Mouse (Mus musculus) frontal cortex, adult 2 months (tissue): ENCODE measurements at regions not wholly inside any gene's neighbourhood (a gene's known extent, or its start where the extent isn't known, plus 50 kb on each side); places are given as distances from the start of the nearest gene placed in this dataset.
A peak's percentile ranks its signal among the peaks of the same experiment; 100 is the strongest.

ENCODE experiments used
- DNase-seq, 2 experiments: peaks; one replicate each; pipeline ENCODE4 v3.0.0; 2022; ENCODE audit warnings: low spot score in 1 of 2; ENCODE audit errors: extremely low spot score in 1 of 2

DNA sequence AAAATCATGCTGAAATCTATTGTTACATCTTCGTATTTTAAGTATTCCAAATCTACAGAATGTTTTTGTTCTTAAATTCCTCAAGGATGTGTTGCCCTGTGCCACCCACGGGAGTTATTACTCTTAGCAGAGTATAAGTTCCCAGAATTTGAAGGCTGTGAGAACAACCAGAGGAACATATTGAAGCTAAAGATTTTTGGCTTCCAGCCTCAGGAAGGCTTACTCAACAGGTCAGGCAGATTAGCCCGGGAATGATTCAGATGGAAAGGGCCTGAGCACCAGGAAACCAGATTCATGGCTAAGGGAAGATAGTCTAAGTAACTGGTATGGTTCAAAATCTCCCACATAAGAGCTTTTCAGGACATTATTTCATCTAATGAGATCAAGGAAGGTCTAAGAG, 145.4 kb downstream of the Gm9733 start:
- no peak for DNase-seq

DNA sequence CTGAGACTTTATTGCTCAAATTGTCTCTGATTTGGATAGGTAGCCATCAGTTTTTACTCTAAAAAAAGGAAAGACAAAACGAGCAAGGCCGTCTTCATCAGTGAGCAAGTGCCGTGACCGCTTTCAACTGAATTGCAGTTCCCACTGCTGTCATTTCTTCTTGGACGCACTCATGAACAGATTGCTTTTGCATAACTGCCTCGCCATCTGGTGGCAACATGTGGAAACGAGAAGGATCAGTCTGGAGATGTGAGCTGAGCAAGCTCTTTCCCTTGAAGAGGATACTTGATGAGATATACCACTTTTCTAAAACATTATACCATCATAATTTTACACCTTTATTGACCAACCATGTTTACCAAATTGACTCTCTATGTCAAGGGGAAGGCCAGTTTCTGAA, 137.7 kb downstream of the Gm9733 start:
- DNase-seq = peak; percentile 50 to 90

DNA sequence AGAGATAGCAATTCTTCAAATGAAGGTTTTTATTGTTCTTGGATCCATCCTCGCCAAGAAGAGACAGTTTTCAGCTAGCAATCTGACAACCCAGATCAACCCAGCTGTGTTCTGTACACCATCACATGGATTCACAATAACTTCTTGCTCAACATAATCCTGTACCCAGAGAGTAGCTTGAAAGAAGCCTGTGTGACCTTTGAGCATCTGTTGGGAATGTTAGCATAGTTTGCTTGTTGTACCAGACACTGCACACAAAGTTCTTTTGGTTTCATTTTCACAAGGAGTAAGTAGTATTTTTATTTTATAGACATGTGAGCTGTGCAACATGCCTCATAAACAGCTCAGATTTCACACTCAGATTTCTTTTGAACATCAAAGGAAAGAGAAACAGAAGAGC, 136.0 kb downstream of the Gm9733 start:
- DNase-seq = no peak

DNA sequence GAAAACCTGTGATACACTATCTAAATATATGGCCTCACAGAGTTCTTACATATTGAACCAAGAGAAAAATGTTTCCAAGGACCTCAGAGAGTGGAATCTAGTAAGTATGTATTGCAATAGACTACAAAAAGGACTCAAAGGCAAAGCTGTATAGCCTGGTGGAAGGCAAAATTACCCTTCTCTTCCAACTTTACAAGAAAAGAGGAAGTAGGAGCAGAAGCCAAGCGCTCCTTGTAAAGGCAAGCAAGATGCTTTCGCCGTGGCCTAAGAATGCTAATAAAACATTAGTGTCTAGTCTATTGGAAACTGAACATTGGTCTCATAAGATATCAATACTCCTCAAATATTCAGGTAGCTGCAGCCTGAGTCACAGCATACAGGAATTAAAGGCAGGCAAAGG, 134.0 kb downstream of the Gm9733 start:
- DNase-seq = no peak

DNA sequence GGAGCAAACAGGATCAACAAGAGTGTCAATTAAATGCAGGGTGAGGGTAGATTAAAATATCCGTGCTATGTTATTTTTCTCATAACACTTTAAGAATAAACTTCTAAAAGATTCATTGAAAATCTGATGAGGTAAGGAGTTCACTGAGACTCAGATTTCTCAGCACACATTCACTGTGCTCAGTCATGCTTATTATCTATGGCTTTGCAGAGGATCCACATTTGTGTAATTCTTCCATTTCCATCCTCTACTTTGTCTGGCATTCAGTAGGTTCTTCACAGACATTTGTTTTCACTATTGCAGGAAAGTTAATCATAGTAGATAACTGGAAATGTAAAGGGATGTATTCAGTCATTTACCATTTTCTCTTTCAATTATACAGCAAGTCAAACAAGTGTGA, 131.8 kb downstream of the Gm9733 start:
- DNase-seq = no peak

DNA sequence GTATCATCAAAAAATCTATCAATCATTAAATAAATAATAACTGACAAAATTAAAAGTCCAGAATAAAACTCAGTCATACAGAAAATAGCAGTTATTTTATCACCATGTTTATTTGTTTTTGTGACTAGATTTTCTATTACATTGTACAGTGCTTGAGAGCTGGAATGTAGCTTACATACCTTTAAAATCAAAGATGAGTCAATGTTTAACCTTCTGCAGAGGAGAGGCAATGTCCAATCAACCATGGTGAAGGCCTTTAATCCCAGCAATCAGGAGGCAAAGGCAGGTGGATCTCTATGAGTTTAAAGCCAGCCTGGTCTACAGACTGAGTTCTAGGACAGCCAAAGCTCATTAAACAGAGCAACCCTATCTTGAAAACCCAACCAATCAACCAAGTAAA, 131.1 kb downstream of the Gm9733 start:
- no peak for DNase-seq

DNA sequence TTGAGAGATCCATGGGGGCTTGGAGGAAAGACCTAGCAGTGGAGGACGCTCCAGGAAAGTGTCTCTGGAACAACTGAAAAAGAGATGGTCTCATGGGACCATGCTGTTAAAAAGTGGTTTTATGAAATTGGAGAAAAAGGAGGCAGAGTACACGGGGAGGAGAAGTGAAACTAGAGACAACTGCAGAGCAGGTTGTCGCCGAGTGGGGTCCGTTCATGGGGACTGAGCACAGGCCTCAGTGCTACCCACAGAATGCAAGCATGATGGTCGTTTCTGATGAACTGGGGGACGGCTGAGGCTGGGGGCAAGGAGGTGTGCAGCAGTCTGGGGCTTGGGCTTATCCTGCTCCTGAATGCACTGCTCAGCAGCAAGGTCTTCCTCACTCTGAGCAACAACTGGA, 129.3 kb downstream of the Gm9733 start:
- DNase-seq = no peak

DNA sequence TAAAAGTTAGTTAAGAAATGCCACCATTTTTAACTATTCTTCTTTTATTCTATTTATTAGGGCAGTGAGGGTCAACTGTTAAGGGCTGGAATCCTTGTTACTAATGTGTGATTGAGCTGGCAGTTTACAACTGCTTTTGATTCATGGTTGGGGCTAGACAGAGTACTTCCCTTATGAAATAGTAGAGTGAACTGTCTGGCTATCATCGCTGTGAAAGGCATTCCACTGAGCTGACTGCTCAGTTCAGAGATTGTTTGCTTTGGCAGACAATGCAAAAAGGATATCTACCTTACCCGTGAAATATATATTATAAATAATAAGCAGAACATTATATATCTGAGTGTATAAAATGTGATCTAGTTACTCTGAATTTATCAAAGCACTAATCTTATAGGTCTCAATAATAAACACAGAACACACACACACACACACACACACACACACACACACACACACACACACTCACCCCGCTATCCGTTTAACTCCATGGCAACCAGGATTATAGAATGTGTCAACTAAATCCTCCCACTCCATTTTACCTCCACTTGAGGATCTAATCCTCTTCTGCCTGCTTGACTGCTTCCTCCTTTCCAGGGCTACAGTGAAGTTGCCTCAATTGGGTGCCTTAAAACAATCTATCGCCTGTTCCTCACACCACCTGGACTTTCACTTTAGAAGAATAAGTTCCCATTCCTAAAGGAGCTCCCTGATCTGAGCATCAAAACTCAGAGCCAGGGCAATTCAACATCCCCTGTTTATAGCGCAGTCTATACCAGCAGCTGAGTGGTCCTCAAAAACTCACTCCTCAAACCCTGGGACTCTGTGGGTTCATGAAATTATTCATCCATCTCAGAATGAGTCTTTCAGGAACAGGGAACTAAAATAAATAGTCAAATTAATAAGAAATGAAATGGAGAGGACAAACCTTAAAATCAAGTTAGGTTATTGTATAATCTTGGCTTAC, 126.6 kb downstream of the Gm9733 start:
- DNase-seq = no peak

DNA sequence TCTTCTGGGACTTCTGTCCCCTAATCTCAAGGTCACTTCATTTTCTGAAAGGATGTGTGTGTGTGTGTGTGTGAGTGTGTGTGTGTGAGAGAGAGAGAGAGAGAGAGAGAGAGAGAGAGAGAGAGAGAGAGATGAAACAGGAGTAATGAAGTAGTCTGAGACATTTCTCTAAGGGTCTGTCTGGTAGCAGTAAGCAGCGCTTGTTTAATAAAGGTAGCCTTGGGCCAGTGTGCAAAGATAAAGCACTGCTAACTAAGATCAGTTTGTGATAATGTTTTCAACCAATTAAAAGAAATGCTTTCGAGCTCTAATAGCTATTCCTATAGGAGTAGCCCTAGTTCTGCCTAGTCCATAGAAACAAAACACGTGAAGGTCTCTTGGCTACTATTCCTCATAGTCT, 119.7 kb downstream of the Gm9733 start:
- no peak for DNase-seq

DNA sequence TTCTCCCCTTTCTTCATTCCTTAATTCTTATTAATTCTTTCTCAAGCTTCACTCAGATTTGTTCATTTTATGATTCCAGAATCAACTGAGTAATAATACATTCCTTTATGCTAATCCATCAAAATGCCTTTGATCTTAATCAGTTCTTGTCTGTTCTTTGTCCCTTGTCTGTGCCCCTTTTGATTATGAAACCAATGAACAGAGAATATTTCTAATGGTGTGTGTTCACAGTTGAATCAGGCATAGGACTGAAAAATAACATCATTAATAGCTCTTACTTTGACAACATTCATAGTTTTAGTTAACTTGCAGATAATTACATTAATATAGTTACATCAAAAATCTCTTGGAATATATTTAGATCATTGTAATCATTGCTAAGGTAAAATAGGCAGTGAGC, 114.5 kb downstream of the Gm9733 start:
- DNase-seq = no peak

DNA sequence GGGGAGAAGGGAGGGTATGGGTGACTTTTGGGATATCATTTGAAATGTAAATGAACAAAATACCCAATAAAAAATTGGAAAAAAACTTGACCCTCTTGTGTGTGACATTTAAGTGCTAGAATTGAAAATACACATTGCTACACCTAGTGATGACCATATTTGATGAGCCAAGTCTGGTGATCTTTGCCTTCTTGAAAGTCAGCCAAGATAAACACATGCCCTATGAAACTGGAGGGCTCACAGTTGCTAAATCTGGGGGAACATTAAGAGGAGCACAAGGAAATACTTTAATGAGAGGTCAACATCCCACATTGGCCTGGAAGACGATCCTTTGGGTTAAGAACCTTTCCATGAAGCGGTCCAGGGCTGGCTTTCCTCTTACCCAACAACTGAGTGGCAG, 112.8 kb downstream of the Gm9733 start:
- DNase-seq = no peak

DNA sequence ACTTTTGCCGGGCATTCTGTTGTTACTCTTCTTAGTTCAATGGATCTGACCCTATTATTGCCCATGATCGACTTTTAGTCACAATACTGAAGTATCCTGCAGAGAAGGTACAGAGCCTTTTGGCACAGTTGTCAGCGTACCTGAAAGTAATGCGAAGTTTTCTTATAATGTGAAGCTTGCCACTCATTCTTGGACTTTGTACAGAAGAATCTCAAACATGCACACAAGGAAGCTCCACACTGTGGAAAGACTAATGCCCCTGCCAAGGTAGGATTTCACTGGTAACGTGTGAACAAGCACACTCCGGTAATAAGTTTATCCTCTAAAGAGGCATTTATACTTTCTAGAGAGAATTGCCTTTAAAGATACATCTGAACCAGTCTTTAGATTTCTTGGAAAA, 108.8 kb downstream of the Gm9733 start:
- DNase-seq = no peak

DNA sequence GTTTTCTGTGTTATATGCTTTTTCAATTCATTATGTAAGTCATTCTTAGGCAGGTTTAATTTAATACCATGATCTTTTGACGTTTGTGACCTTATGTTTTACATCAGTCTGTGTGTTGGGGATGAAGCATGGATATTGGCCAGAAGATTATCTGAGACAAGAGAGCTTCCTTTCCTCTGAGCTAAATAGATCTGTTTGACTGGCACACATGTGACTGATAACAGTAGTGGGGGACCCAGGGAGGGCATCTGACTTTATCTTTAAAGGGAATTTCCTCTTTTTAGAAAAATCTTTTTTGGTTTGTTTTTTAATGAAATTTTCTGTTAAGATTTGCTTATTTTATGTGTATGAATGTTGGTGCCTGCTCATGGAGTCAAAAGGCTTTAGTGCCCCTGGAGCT, 107.7 kb downstream of the Gm9733 start:
- no peak for DNase-seq

DNA sequence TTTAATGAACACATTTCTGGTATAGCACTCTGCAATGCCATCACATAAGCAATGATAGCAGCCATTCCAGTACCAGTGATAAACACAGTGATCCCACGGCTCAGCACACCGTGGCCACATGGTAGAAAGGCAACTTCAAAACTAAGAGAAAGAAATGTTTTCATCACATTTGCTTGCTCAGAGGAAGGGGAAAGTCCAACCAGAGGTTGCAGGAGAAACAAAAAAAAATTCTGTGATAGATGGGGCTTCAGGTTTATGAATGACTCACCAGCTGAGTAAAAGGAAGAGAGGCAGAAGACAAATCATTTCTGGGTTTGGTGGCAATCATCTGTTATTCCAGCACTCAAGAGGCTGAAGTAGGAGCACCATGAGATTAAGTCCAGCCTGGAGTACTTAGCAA, 103.5 kb downstream of the Gm9733 start:
- no peak for DNase-seq

DNA sequence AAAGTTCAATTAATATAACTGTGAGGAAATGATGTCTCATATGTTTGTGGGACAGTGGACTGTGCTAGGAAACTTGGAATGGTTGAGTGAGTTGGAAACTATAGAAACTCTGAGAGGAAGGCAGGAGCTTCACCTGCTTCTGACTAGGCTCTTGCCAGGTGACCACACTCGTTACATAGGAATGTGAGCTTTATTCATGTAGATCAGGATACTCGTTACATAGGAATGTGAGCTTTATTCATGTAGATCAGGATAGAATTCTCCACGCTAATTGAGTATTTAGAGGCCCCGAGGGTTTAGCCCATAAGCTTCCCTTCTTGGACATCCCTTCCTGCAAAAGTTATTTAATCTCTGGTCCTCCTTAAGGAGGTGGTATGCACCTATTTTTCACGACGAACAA, 101.9 kb downstream of the Gm9733 start:
- DNase-seq = no peak

DNA sequence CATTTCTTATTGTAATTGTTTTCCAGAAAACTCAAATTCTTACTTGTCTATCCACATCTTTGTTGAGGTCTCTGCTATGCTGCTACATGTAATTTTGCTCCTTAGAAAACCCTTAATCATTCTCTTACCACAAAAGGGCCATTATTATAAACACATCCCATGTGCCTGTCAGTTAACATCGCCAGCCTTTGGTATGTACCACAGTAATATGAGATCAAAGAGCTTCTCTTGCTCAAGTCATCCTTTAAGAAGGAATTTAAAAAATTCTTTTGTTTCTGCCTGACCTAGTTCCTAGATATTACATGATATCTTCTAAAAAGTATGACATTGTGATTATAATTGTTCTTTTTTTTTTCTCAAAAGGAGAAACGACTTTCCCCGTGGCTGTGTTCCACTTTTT, 100.7 kb downstream of the Gm9733 start:
- DNase-seq = no peak

DNA sequence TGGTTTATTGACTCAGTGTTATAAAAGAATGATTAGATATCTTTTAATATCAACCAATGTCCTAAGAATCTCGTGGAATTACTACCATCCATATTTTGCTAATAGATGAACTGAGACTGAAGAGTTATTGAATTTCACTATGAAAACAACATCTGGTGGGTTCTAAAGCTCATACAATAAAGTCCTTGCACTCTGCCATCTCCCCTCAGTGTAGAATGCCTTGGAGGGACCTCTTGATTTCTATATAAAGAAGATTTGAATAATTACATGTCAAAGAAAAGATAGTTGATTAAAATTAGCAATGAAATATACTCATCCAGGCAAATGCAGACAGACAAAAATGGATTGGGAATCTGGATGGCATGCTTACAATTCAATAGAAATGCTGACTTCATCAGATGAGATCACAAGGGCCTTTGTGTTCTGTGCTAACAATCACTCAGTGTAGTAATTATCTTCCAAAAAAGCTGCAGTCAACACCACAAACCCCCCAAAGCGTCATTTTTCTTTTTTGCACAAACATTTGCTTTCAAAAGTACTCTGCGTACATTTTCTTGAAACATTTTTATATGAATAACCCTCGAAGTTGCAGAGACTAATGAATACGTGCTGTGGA, 94.2 kb downstream of the Gm9733 start:
- peak in 1 of 2 experiments; percentile 7 for DNase-seq

DNA sequence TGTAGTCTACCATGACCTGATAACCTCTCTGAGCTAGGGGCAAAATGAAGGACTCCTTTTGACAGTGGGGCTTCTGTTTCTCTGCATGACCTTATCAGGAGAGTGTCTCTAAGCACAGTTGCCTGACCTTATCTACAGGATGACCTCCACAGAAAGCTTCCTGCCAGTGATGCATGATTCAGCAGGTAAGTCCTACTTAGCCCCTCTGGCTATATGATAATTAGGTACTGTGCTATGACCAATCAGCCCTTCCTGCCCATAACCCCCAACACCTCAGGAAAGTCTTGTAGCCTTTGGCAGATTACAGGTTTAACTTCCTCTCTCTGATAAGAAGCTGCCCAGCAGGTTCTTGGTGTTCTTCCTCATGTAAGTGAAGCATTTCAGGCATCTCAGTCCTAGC, 89.7 kb downstream of the Gm9733 start:
- DNase-seq = no peak

DNA sequence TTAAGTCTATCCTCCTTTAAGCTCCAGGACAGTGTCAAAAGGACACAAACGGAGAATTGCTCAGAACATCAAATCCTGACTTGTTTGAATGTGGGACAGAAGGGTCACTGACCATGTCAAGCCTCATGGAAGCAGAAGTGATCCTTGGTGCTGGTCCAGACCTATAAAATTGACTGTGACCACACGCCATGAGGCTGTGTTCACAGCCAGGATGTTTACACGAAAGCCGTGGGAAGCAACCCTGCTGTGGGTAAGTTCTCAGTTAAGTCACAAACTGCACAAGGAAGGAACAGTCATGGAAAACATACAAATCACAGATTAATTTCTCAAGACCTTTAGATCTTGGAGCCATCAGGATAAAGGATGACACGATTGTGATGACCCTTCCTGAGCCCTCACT, 88.5 kb downstream of the Gm9733 start:
- DNase-seq = no peak

DNA sequence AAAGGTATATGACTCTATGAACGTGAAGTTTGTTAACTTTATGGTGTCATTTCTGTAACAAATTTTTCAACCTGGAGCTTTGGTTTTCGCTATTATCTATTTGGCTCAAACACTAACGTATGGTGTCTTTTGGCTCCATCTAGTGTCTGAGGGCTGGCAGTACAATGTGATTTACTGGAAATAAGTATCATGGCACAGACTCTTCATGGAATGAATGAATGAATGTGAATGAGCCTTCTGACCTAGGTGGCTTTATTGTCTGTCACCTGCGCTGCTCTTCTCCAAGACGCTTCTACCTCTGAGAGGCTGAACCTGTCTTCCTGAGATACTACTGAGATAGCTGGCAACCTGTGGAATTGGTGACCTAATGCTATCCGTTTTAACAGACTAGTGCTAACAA, 87.1 kb downstream of the Gm9733 start:
- DNase-seq = peak in 1 of 2 experiments; percentile 71
